Mouse (Mus musculus): ENCODE results near the gene Slc37a4. TPM values are rescaled to one million over a fixed set of nuclear protein-coding genes. Genes with fewer than 3 reads are reported as not detected.
"Not testable (repeated sequence)": the region's sequence is repeated elsewhere in the genome, so short reads cannot be mapped to it uniquely, and the experiment has no call there.

Gene Slc37a4
- polyA plus RNA-seq, 1 experiment from 2014 or later, result 27.9 TPM

GRCm38 (mm10) chr9:44412781-44413180 lies 16.1 kb downstream of the Slc37a4 start:
- DNase-seq (ENCODE audit: low spot score), result no peak
- H3K36me3 ChIP-seq (ENCODE audit: control insufficient read depth, insufficient read depth, low read length), result peaks cover 8% of the 10 kb centered on the region; the same call in 1 of the 2 replicates
- 79% methylated on average over 2 of the region's 2 CpGs for WGBS
- no peaks in the 10 kb centered on the region for H3K27me3 ChIP-seq (ENCODE audit: control insufficient read depth, insufficient read depth, low read length)
- H3K27ac ChIP-seq (ENCODE audit: low read depth, low read length), result no peak overlapping the region
- no peak overlapping the region for H3K4me2 ChIP-seq (replicated peaks; ENCODE audit: low read depth, low read length)
- H3K9ac ChIP-seq (ENCODE audit: low read depth, low read length), result no peak overlapping the region
- no peaks in the 10 kb centered on the region for H3K4me1 ChIP-seq (replicated peaks; ENCODE audit: control insufficient read depth, insufficient read depth, low read length)
- H3K4me3 ChIP-seq (ENCODE audit: low read depth, low read length), result no peak overlapping the region
- no peaks in the 10 kb centered on the region for H3K9me3 ChIP-seq (ENCODE audit: control insufficient read depth, low read length)
- ATAC-seq (ENCODE audit: low FRiP score), result no peak

GRCm38 (mm10) chr9:44417156-44417891 lies 20.7 kb downstream of the Slc37a4 start:
- peak overlapping the region; percentile 70 for H3K9ac ChIP-seq (ENCODE audit: low read depth, low read length)
- peak overlapping the region; percentile 69 for H3K4me2 ChIP-seq (replicated peaks; ENCODE audit: low read depth, low read length)
- H3K27me3 ChIP-seq (ENCODE audit: control insufficient read depth, insufficient read depth, low read length), result no peaks in the 10 kb centered on the region
- peak overlapping the region; percentile 70 for H3K4me3 ChIP-seq (ENCODE audit: low read depth, low read length)
- H3K4me1 ChIP-seq (replicated peaks; ENCODE audit: control insufficient read depth, insufficient read depth, low read length), result no peaks in the 10 kb centered on the region
- ATAC-seq (ENCODE audit: low FRiP score) (peak; percentile 73), DNase-seq (ENCODE audit: low spot score) (peak; percentile 25)
- peaks cover 2% of the 10 kb centered on the region; the same call in 1 of the 2 replicates for H3K36me3 ChIP-seq (ENCODE audit: control insufficient read depth, insufficient read depth, low read length)
- WGBS, result 7% methylated on average over 26 of the region's 26 CpGs
- no peaks in the 10 kb centered on the region for H3K9me3 ChIP-seq (ENCODE audit: control insufficient read depth, low read length)
- 0 out of 2 replicates have a peak overlapping the region, but pooled peaks have one; percentile 39 for H3K27ac ChIP-seq (ENCODE audit: low read depth, low read length)

GRCm38 (mm10) chr9:44417892-44418363 lies 21.3 kb downstream of the Slc37a4 start:
- H3K27me3 ChIP-seq (ENCODE audit: control insufficient read depth, insufficient read depth, low read length), result no peaks in the 10 kb centered on the region
- H3K4me3 ChIP-seq (ENCODE audit: low read depth, low read length), result peak overlapping the region; percentile 70
- no peaks in the 10 kb centered on the region for H3K36me3 ChIP-seq (ENCODE audit: control insufficient read depth, insufficient read depth, low read length)
- no peaks in the 10 kb centered on the region for H3K9me3 ChIP-seq (ENCODE audit: control insufficient read depth, low read length)
- H3K27ac ChIP-seq (ENCODE audit: low read depth, low read length), result 0 out of 2 replicates have a peak overlapping the region, but pooled peaks have one; percentile 60
- no peaks in the 10 kb centered on the region for H3K4me1 ChIP-seq (replicated peaks; ENCODE audit: control insufficient read depth, insufficient read depth, low read length)
- H3K9ac ChIP-seq (ENCODE audit: low read depth, low read length), result peak overlapping the region; percentile 70
- peak; percentile 92 for ATAC-seq (ENCODE audit: low FRiP score)
- WGBS, result under 1% methylated on average over 38 of the region's 38 CpGs
- peak; percentile 97 for DNase-seq (ENCODE audit: low spot score)
- H3K4me2 ChIP-seq (replicated peaks; ENCODE audit: low read depth, low read length), result peak overlapping the region; percentile 69

- Histone ChIP-seq H3K36me3 (ENCODE audit: control insufficient read depth, insufficient read depth, low read length) (no peaks in the 10 kb centered on the region), H3K9ac (ENCODE audit: low read depth, low read length) (peak within 1 kb of the TSS; percentile 70), H3K4me2 (replicated peaks; ENCODE audit: low read depth, low read length) (peak within 1 kb of the TSS; percentile 69), H3K27me3 (ENCODE audit: control insufficient read depth, insufficient read depth, low read length) (no peaks in the 10 kb centered on the region), H3K9me3 (ENCODE audit: control insufficient read depth, low read length) (no peaks in the 10 kb centered on the region), H3K4me3 (ENCODE audit: low read depth, low read length) (peak within 1 kb of the TSS; percentile 70), H3K27ac (ENCODE audit: low read depth, low read length) (0 out of 2 replicates have a peak within 1 kb of the TSS, but pooled peaks have one; percentile 60), H3K4me1 (replicated peaks; ENCODE audit: control insufficient read depth, insufficient read depth, low read length) (no peaks in the 10 kb centered on the region)
- DNase-seq (ENCODE audit: low spot score) (no peak), ATAC-seq (ENCODE audit: low FRiP score) (no peak)
- WGBS, result 84% methylated on average over 14 of the region's 14 CpGs
These were observed 22.1 kb downstream of the Slc37a4 start, which contains the start of gene Ccdc84 for GRCm38 (mm10) chr9:44418519-44419385. Gene Ccdc84, minus strand, starts transcription at chr9:44418569.

- not testable (repeated sequence) for DNase-seq (ENCODE audit: low spot score); H3K4me3 ChIP-seq (ENCODE audit: low read depth, low read length); H3K4me1 ChIP-seq (replicated peaks; ENCODE audit: control insufficient read depth, insufficient read depth, low read length); H3K36me3 ChIP-seq (ENCODE audit: control insufficient read depth, insufficient read depth, low read length); H3K9me3 ChIP-seq (ENCODE audit: control insufficient read depth, low read length); H3K27ac ChIP-seq (ENCODE audit: low read depth, low read length); ATAC-seq (ENCODE audit: low FRiP score); H3K27me3 ChIP-seq (ENCODE audit: control insufficient read depth, insufficient read depth, low read length); H3K4me2 ChIP-seq (replicated peaks; ENCODE audit: low read depth, low read length); H3K9ac ChIP-seq (ENCODE audit: low read depth, low read length)
- WGBS, result 93% methylated on average over 9 of the region's 9 CpGs
These were observed 23.1 kb downstream of the Slc37a4 start for GRCm38 (mm10) chr9:44419730-44420129.

GRCm38 (mm10) chr9:44420280-44420898 lies 23.7 kb downstream of the Slc37a4 start:
- no peak overlapping the region for H3K4me3 ChIP-seq (ENCODE audit: low read depth, low read length)
- H3K27me3 ChIP-seq (ENCODE audit: control insufficient read depth, insufficient read depth, low read length), result no peaks in the 10 kb centered on the region
- H3K27ac ChIP-seq (ENCODE audit: low read depth, low read length), result no peak overlapping the region
- 78% methylated on average over 5 of the region's 5 CpGs for WGBS
- DNase-seq (ENCODE audit: low spot score) (no peak), ATAC-seq (ENCODE audit: low FRiP score) (no peak)
- no peaks in the 10 kb centered on the region for H3K4me1 ChIP-seq (replicated peaks; ENCODE audit: control insufficient read depth, insufficient read depth, low read length)
- no peak overlapping the region for H3K4me2 ChIP-seq (replicated peaks; ENCODE audit: low read depth, low read length)
- no peaks in the 10 kb centered on the region for H3K9me3 ChIP-seq (ENCODE audit: control insufficient read depth, low read length)
- no peaks in the 10 kb centered on the region for H3K36me3 ChIP-seq (ENCODE audit: control insufficient read depth, insufficient read depth, low read length)
- H3K9ac ChIP-seq (ENCODE audit: low read depth, low read length), result no peak overlapping the region

GRCm38 (mm10) chr9:44423576-44423975 lies 26.9 kb downstream of the Slc37a4 start:
- H3K4me1 ChIP-seq (replicated peaks; ENCODE audit: control insufficient read depth, insufficient read depth, low read length), result no peaks in the 10 kb centered on the region
- DNase-seq (ENCODE audit: low spot score), result no peak
- H3K4me2 ChIP-seq (replicated peaks; ENCODE audit: low read depth, low read length), result no peak overlapping the region
- H3K9ac ChIP-seq (ENCODE audit: low read depth, low read length), result no peak overlapping the region
- no peak overlapping the region for H3K27ac ChIP-seq (ENCODE audit: low read depth, low read length)
- no peak for ATAC-seq (ENCODE audit: low FRiP score)
- H3K4me3 ChIP-seq (ENCODE audit: low read depth, low read length), result no peak overlapping the region
- WGBS, result 86% methylated on average over 4 of the region's 4 CpGs
- no peaks in the 10 kb centered on the region for H3K27me3 ChIP-seq (ENCODE audit: control insufficient read depth, insufficient read depth, low read length)
- H3K36me3 ChIP-seq (ENCODE audit: control insufficient read depth, insufficient read depth, low read length), result no peaks in the 10 kb centered on the region
- no peaks in the 10 kb centered on the region for H3K9me3 ChIP-seq (ENCODE audit: control insufficient read depth, low read length)

- no peaks in the 10 kb centered on the region for H3K4me1 ChIP-seq (replicated peaks; ENCODE audit: control insufficient read depth, insufficient read depth, low read length)
- ATAC-seq (ENCODE audit: low FRiP score) (no peak), DNase-seq (ENCODE audit: low spot score) (no peak)
- H3K27me3 ChIP-seq (ENCODE audit: control insufficient read depth, insufficient read depth, low read length), result no peaks in the 10 kb centered on the region
- no peaks in the 10 kb centered on the region for H3K36me3 ChIP-seq (ENCODE audit: control insufficient read depth, insufficient read depth, low read length)
- no peak overlapping the region for H3K27ac ChIP-seq (ENCODE audit: low read depth, low read length)
- H3K4me3 ChIP-seq (ENCODE audit: low read depth, low read length), result no peak overlapping the region
- WGBS, result 53% methylated on average over 5 of the region's 5 CpGs
- no peak overlapping the region for H3K9ac ChIP-seq (ENCODE audit: low read depth, low read length)
- H3K4me2 ChIP-seq (replicated peaks; ENCODE audit: low read depth, low read length), result no peak overlapping the region
- no peaks in the 10 kb centered on the region for H3K9me3 ChIP-seq (ENCODE audit: control insufficient read depth, low read length)
These were observed 36.0 kb downstream of the Slc37a4 start for GRCm38 (mm10) chr9:44432577-44433185.
